Mouse (Mus musculus) midbrain, embryonic 13.5 days (tissue): ENCODE results near the gene 2310030G06Rik. TPM values are rescaled to one million over a fixed set of nuclear protein-coding genes. Genes with fewer than 3 reads are reported as not detected.

ENCODE experiments used
- ATAC-seq: fragments of 200-750 bp; cut with Nextera tagmentation; 2 replicates; pipeline ENCODE4 v1.8.0; 2017; ENCODE audit warnings: mild to moderate bottlenecking, moderate TSS enrichment, moderate library complexity
- H3K27ac ChIP-seq: fragments of 300-500 bp; sonication (generic); 2 replicates; pipeline ENCODE4 v1.5.1; 2015; ENCODE audit warnings: inconsistent platforms, mild to moderate bottlenecking, moderate library complexity
- H3K27me3 ChIP-seq: fragments of 300-500 bp; sonication (generic); 2 replicates; pipeline ENCODE4 v1.6.1; 2015; ENCODE audit warnings: mild to moderate bottlenecking, inconsistent platforms
- H3K36me3 ChIP-seq: fragments of 300-500 bp; sonication (generic); 2 replicates; pipeline ENCODE4 v1.6.1; 2015; ENCODE audit warnings: mild to moderate bottlenecking, inconsistent platforms
- H3K4me1 ChIP-seq: fragments of 300-500 bp; sonication (generic); replicated peaks from 2 replicates; pipeline ENCODE4 v1.6.1; 2015; ENCODE audit warnings: inconsistent platforms
- H3K4me2 ChIP-seq: fragments of 300-500 bp; sonication (generic); replicated peaks from 2 replicates; pipeline ENCODE4 v1.6.1; 2015; ENCODE audit warnings: moderate library complexity, mild to moderate bottlenecking, inconsistent platforms
- H3K4me3 ChIP-seq: fragments of 300-500 bp; sonication (generic); replicated peaks from 2 replicates; pipeline ENCODE4 v1.5.1; 2015; ENCODE audit warnings: mild to moderate bottlenecking, inconsistent platforms
- H3K9ac ChIP-seq: fragments of 300-500 bp; sonication (generic); replicated peaks from 2 replicates; pipeline ENCODE4 v1.6.1; 2015; ENCODE audit warnings: mild to moderate bottlenecking, inconsistent platforms
- H3K9me3 ChIP-seq: fragments of 300-500 bp; sonication (generic); 2 replicates; pipeline ENCODE4 v1.6.1; 2016; ENCODE audit warnings: mild to moderate bottlenecking, inconsistent platforms
- WGBS: fragments of 180-500 bp; shearing (Covaris S2); methylation state at CpG from one replicate; pipeline ENCODE4 v1.1.7; 2015; 5-methylcytosine and 5-hydroxymethylcytosine counted together
- polyA plus RNA-seq: library from polyadenylated mRNA; unstranded; fragments of >200 nt; fragmentation: Nextera tagmentation; extraction: Ambion mirVana; gene quantifications from 2 replicates; pipeline ENCODE4 v1.2.1, GENCODE M21; 2015

2310030G06Rik gene
- polyA plus RNA-seq, 1 experiment from 2014 or later: 1.1 TPM

GRCm38 (mm10) chr9:50722451-50722911 lies 23.9 kb downstream of the 2310030G06Rik start:
- H3K27me3 ChIP-seq: no peaks in the 10 kb centered on the region
- 0 out of 2 replicates have a peak overlapping the region, but pooled peaks have one; percentile 2 for H3K4me2 ChIP-seq
- peaks cover 58% of the 10 kb centered on the region for H3K4me1 ChIP-seq
- 0 out of 2 replicates have a peak, but pooled peaks cover 4% of the 10 kb centered on the region for H3K36me3 ChIP-seq
- no peaks in the 10 kb centered on the region for H3K9me3 ChIP-seq
- ATAC-seq: no peak
- 47% methylated on average over 8 of the region's 8 CpGs for WGBS
- H3K9ac ChIP-seq: no peak overlapping the region
- H3K4me3 ChIP-seq: no peak overlapping the region
- H3K27ac ChIP-seq: peak overlapping the region; percentile 30; the same call in 1 of the 2 replicates

DNA sequence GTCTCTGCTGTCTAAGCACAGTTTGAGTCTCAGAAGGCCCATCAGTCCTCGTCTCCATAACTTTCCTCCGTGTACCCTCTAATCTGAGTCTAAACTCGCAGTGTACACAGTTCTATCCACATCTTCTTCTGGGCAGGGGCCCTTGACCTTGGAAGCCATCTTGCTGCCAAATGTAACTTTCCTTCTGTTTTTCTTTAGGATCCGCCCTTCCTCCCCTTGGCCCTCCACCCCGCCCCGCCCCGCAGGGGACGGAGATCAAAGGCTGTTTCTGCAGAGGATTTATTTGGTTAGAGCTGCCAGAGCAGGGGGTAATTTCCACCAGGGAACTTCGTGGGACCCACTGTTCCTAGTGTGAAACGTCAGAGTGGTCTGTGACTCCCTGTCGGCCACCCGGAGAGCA lies 25.3 kb downstream of the 2310030G06Rik start:
- 43% methylated on average over 12 of the region's 12 CpGs for WGBS
- Histone ChIP-seq H3K4me2 (no peak overlapping the region), H3K4me3 (no peak overlapping the region), H3K4me1 (peaks cover 44% of the 10 kb centered on the region), H3K27ac (no peak overlapping the region), H3K36me3 (peaks cover 7% of the 10 kb centered on the region), H3K27me3 (no peaks in the 10 kb centered on the region), H3K9ac (no peak overlapping the region), H3K9me3 (no peaks in the 10 kb centered on the region)
- no peak for ATAC-seq

- Histone ChIP-seq H3K4me3 (no peak overlapping the region), H3K9me3 (no peaks in the 10 kb centered on the region), H3K27ac (no peak overlapping the region), H3K4me1 (peaks cover 28% of the 10 kb centered on the region), H3K27me3 (no peaks in the 10 kb centered on the region), H3K36me3 (peaks cover 7% of the 10 kb centered on the region), H3K4me2 (no peak overlapping the region), H3K9ac (no peak overlapping the region)
- 83% methylated on average over 4 of the region's 4 CpGs for WGBS
- ATAC-seq: no peak
Observed at GRCm38 (mm10) chr9:50718878-50719277, 27.5 kb downstream of the 2310030G06Rik start.

GRCm38 (mm10) chr9:50714188-50714587 lies 32.1 kb downstream of the 2310030G06Rik start:
- peaks cover 10% of the 10 kb centered on the region for H3K36me3 ChIP-seq
- no peak overlapping the region for H3K27ac ChIP-seq
- 0 out of 2 replicates have a peak, but pooled peaks cover 4% of the 10 kb centered on the region for H3K4me1 ChIP-seq
- 78% methylated on average over 4 of the region's 4 CpGs for WGBS
- H3K4me2 ChIP-seq: no peak overlapping the region
- no peaks in the 10 kb centered on the region for H3K9me3 ChIP-seq
- no peak overlapping the region for H3K9ac ChIP-seq
- no peak for ATAC-seq
- H3K4me3 ChIP-seq: no peak overlapping the region
- no peaks in the 10 kb centered on the region for H3K27me3 ChIP-seq

GRCm38 (mm10) chr9:50711337-50711736 lies 35.0 kb downstream of the 2310030G06Rik start:
- Histone ChIP-seq H3K4me2 (no peak overlapping the region), H3K4me1 (0 out of 2 replicates have a peak, but pooled peaks cover 4% of the 10 kb centered on the region), H3K27me3 (no peaks in the 10 kb centered on the region), H3K36me3 (peaks cover 21% of the 10 kb centered on the region), H3K9me3 (no peaks in the 10 kb centered on the region), H3K9ac (no peak overlapping the region), H3K27ac (no peak overlapping the region), H3K4me3 (no peak overlapping the region)
- WGBS: 83% methylated on average over 4 of the region's 4 CpGs
- no peak for ATAC-seq

DNA sequence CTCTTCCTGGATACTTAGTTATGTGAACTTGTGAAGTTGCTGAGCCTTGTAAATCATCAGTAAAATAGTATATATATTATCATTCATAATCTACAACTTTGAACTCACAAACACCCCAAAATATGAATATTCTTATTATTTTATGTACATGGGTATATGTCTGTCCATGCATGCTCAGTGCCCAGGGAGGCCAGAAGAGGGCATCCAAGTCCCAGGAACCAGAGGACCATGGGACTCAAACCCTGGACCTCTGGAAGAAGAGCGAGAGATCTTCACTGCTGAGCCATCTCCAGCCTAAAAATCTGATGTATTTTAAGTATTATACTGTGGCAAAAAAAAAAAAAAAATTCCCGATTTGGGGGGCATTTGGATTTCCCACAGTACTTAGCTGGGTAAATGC lies 37.2 kb downstream of the 2310030G06Rik start:
- no peak for ATAC-seq
- 24% methylated on average over 2 of the region's 2 CpGs for WGBS
- no peak overlapping the region for H3K4me3 ChIP-seq
- H3K9me3 ChIP-seq: no peaks in the 10 kb centered on the region
- H3K4me1 ChIP-seq: no peaks in the 10 kb centered on the region
- H3K4me2 ChIP-seq: no peak overlapping the region
- no peak overlapping the region for H3K9ac ChIP-seq
- H3K27me3 ChIP-seq: no peaks in the 10 kb centered on the region
- peaks cover 23% of the 10 kb centered on the region for H3K36me3 ChIP-seq
- no peak overlapping the region for H3K27ac ChIP-seq

DNA sequence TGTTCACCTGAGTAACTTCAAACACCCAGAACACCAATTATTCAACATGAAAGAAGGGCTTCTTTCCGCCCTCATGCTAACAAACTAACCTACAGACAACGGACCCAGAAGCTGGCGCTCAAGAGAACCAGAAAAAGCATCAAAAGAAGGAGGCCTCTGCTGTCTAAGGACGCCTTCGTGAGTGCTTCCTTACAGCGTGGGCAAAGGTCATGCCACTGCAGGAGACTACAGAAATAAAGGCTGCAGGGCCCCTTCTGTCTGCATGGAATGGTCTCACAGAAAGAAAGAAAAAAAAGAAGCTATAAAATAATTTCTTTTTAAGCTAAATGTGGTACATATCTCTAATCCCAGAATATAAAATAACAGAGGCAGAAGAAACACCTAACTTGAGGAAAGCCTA lies 41.4 kb downstream of the 2310030G06Rik start:
- H3K27me3 ChIP-seq: peaks cover 18% of the 10 kb centered on the region
- H3K4me1 ChIP-seq: no peaks in the 10 kb centered on the region
- H3K4me3 ChIP-seq: no peak overlapping the region
- peaks cover 39% of the 10 kb centered on the region for H3K36me3 ChIP-seq
- no peak for ATAC-seq
- no peaks in the 10 kb centered on the region for H3K9me3 ChIP-seq
- H3K4me2 ChIP-seq: no peak overlapping the region
- 33% methylated on average over 6 of the region's 6 CpGs for WGBS
- no peak overlapping the region for H3K27ac ChIP-seq
- H3K9ac ChIP-seq: no peak overlapping the region

- H3K4me1 ChIP-seq: peaks cover 32% of the 10 kb centered on the region
- H3K4me2 ChIP-seq: no peak overlapping the region
- ATAC-seq: no peak
- H3K9me3 ChIP-seq: no peaks in the 10 kb centered on the region
- no peak overlapping the region for H3K27ac ChIP-seq
- H3K27me3 ChIP-seq: peaks cover 23% of the 10 kb centered on the region
- H3K36me3 ChIP-seq: peaks cover 25% of the 10 kb centered on the region
- 70% methylated on average over 11 of the region's 11 CpGs for WGBS
- H3K9ac ChIP-seq: no peak overlapping the region
- H3K4me3 ChIP-seq: no peak overlapping the region
Observed at GRCm38 (mm10) chr9:50700921-50701691, 45.2 kb downstream of the 2310030G06Rik start.

GRCm38 (mm10) chr9:50698418-50699409 lies 47.6 kb downstream of the 2310030G06Rik start:
- H3K27me3 ChIP-seq: peaks cover 23% of the 10 kb centered on the region
- H3K9ac ChIP-seq: peak overlapping the region; percentile 66
- peak; percentile 78 for ATAC-seq
- peaks cover 32% of the 10 kb centered on the region for H3K36me3 ChIP-seq
- peak overlapping the region; percentile 61 for H3K27ac ChIP-seq
- H3K4me3 ChIP-seq: peak overlapping the region; percentile 47
- H3K4me2 ChIP-seq: peak overlapping the region; percentile 93
- WGBS: under 1% methylated on average over 68 of the region's 70 CpGs
- peaks cover 34% of the 10 kb centered on the region for H3K4me1 ChIP-seq
- H3K9me3 ChIP-seq: no peaks in the 10 kb centered on the region

- H3K9me3 ChIP-seq: no peaks in the 10 kb centered on the region
- peaks cover 23% of the 10 kb centered on the region for H3K27me3 ChIP-seq
- 1% methylated on average over 12 of the region's 12 CpGs for WGBS
- peak overlapping the region; percentile 73 for H3K9ac ChIP-seq
- H3K4me2 ChIP-seq: peak overlapping the region; percentile 93
- H3K4me3 ChIP-seq: peak overlapping the region; percentile 47
- peaks cover 44% of the 10 kb centered on the region for H3K4me1 ChIP-seq
- peaks cover 28% of the 10 kb centered on the region for H3K36me3 ChIP-seq
- peak; percentile 77 for ATAC-seq
- peak overlapping the region; percentile 80 for H3K27ac ChIP-seq
Observed at GRCm38 (mm10) chr9:50697706-50698041, 48.7 kb downstream of the 2310030G06Rik start.

- H3K27me3 ChIP-seq: peaks cover 23% of the 10 kb centered on the region
- ATAC-seq: 0 out of 2 replicates have a peak, but pooled peaks have one; percentile 26
Observed at GRCm38 (mm10) chr9:50696851-50697705, 49.3 kb downstream of the 2310030G06Rik start.

More at GRCm38 (mm10) chr9:50696851-50697705, 49.3 kb downstream of the 2310030G06Rik start:
- Histone ChIP-seq H3K4me2 (peak overlapping the region; percentile 93), H3K4me3 (peak overlapping the region; percentile 47), H3K9me3 (no peaks in the 10 kb centered on the region), H3K27ac (peak overlapping the region; percentile 80), H3K9ac (peak overlapping the region; percentile 73), H3K4me1 (peaks cover 46% of the 10 kb centered on the region), H3K36me3 (peaks cover 32% of the 10 kb centered on the region)
- 17% methylated on average over 12 of the region's 12 CpGs for WGBS
